Mouse (Mus musculus) MEL (cell line): ENCODE data around the gene Pigx. TPM values are rescaled to one million over a fixed set of nuclear protein-coding genes. Genes with fewer than 3 reads are reported as not detected.

Experiments
- DNase-seq: peaks from one replicate; pipeline ENCODE4 v3.0.0; 2011; ENCODE audit warnings: low read depth, low spot score
- H3K27ac ChIP-seq: 2 replicates; pipeline ENCODE4 v1.5.1; 2012; ENCODE audit warnings: low read depth, mild to moderate bottlenecking, control low read depth, low read length, moderate library complexity; ENCODE audit not compliant: control insufficient read depth
- H3K27me3 ChIP-seq, 2 experiments: fragments of 150-350 bp in 1 of 2; sonication (generic) in 1 of 2; 2 replicates each; pipeline ENCODE4 v1.6.1; 2012; ENCODE audit warnings: low read length in 2 of 2, mild to moderate bottlenecking in 2 of 2, improper control_type of control experiment in 1 of 2, moderate library complexity in 1 of 2; ENCODE audit not compliant: insufficient read depth in 2 of 2, control insufficient read depth in 1 of 2
- H3K36me3 ChIP-seq, 2 experiments: 2 replicates each; pipeline ENCODE4 v1.6.1; 2012 to 2014; ENCODE audit warnings: low read length in 2 of 2, improper control_type of control experiment in 1 of 2, inconsistent platforms in 1 of 2, mild to moderate bottlenecking in 1 of 2; ENCODE audit not compliant: insufficient read depth in 2 of 2, control insufficient read depth in 1 of 2
- H3K4me1 ChIP-seq, 2 experiments: fragments of 150-350 bp in 1 of 2; sonication (generic) in 1 of 2; 2 replicates each; pipeline ENCODE4 v1.6.1; 2012; ENCODE audit warnings: low read length in 2 of 2, improper control_type of control experiment in 1 of 2, mild to moderate bottlenecking in 1 of 2; ENCODE audit not compliant: insufficient read depth in 2 of 2, control insufficient read depth in 1 of 2
- H3K4me3 ChIP-seq, 2 experiments: fragments of 150-350 bp in 1 of 2; sonication (generic) in 1 of 2; 2 replicates each; pipeline ENCODE4 v1.5.1; 2012; ENCODE audit warnings: low read depth in 2 of 2, low read length in 2 of 2, mild to moderate bottlenecking in 2 of 2, moderate library complexity in 2 of 2, control low read depth in 1 of 2, improper control_type of control experiment in 1 of 2; ENCODE audit not compliant: control insufficient read depth in 1 of 2, insufficient read depth in 1 of 2
- H3K79me2 ChIP-seq: 2 replicates; pipeline ENCODE4 v1.6.1; 2012; ENCODE audit warnings: mild to moderate bottlenecking, low read length, moderate library complexity; ENCODE audit not compliant: control insufficient read depth, poor library complexity, insufficient read depth
- H3K9ac ChIP-seq: 2 replicates; pipeline ENCODE4 v1.6.1; 2012; ENCODE audit warnings: low read depth, mild to moderate bottlenecking, control low read depth, low read length, moderate library complexity; ENCODE audit not compliant: control insufficient read depth, poor library complexity, severe bottlenecking
- H3K9me3 ChIP-seq: fragments of 150-350 bp; sonication (generic); replicated peaks from 2 replicates; pipeline ENCODE4 v1.6.1; 2012; ENCODE audit warnings: mild to moderate bottlenecking, low read length, improper control_type of control experiment, moderate library complexity; ENCODE audit not compliant: insufficient read depth
- CHD2 ChIP-seq: IDR thresholded peaks from 2 replicates; pipeline ENCODE4 v1.6.1; 2011; ENCODE audit warnings: low read length, improper control_type of control experiment
- CTCF ChIP-seq, 3 experiments: IDR thresholded peaks in 2 of 3; conservative IDR thresholded peaks in 1 of 3; 2 replicates each; pipeline ENCODE4 v1.5.1; 2011 to 2012; ENCODE audit warnings: low read length in 3 of 3, low read depth in 2 of 3, mild to moderate bottlenecking in 2 of 3, improper control_type of control experiment in 1 of 3, inconsistent platforms in 1 of 3, mixed read lengths in 1 of 3, moderate library complexity in 1 of 3; ENCODE audit not compliant: control insufficient read depth in 1 of 3, insufficient read depth in 1 of 3, poor library complexity in 1 of 3, severe bottlenecking in 1 of 3
- GABPA ChIP-seq: IDR thresholded peaks from 2 replicates; pipeline ENCODE4 v1.6.1; 2012; ENCODE audit warnings: low read depth, mild to moderate bottlenecking, inconsistent platforms, low read length, improper control_type of control experiment, moderate library complexity
- GATA1 ChIP-seq: IDR thresholded peaks from 2 replicates; pipeline ENCODE4 v1.6.1; 2011; ENCODE audit warnings: low read depth, low read length, improper control_type of control experiment
- JUND ChIP-seq: IDR thresholded peaks from 2 replicates; pipeline ENCODE4 v1.6.1; 2011; ENCODE audit warnings: low read depth, mild to moderate bottlenecking, improper control_type of control experiment, low read length
- KAT2A ChIP-seq: conservative IDR thresholded peaks from 2 replicates; pipeline ENCODE4 v1.6.1; 2012; ENCODE audit warnings: low read depth, low read length, improper control_type of control experiment, inconsistent platforms
- MXI1 ChIP-seq: IDR thresholded peaks from 2 replicates; pipeline ENCODE4 v1.6.1; 2011; ENCODE audit warnings: mild to moderate bottlenecking, low read depth, low read length, improper control_type of control experiment
- MYC ChIP-seq: IDR thresholded peaks from 2 replicates; pipeline ENCODE4 v1.6.1; 2011; ENCODE audit warnings: low read depth, mild to moderate bottlenecking, low read length, improper control_type of control experiment, moderate library complexity
- NELFE ChIP-seq: IDR thresholded peaks from 2 replicates; pipeline ENCODE4 v1.6.1; 2011; ENCODE audit warnings: low read depth, low read length, improper control_type of control experiment
- NRF1 ChIP-seq: IDR thresholded peaks from 2 replicates; pipeline ENCODE4 v1.6.1; 2014; ENCODE audit warnings: low read depth, mild to moderate bottlenecking, inconsistent platforms, low read length, improper control_type of control experiment, moderate library complexity; ENCODE audit not compliant: poor library complexity, insufficient read depth, severe bottlenecking
- POLR2A ChIP-seq, 2 experiments: IDR thresholded peaks; 2 replicates each; pipeline ENCODE4 v1.6.1; 2011 to 2012; ENCODE audit warnings: low read length in 2 of 2, mild to moderate bottlenecking in 2 of 2, control low read depth in 1 of 2, improper control_type of control experiment in 1 of 2, low read depth in 1 of 2, moderate library complexity in 1 of 2; ENCODE audit not compliant: control insufficient read depth in 1 of 2, insufficient read depth in 1 of 2, poor library complexity in 1 of 2
- POLR2AphosphoS2 ChIP-seq: IDR thresholded peaks from 2 replicates; pipeline ENCODE4 v1.6.1; 2011; ENCODE audit warnings: low read length, improper control_type of control experiment
- USF2 ChIP-seq, 2 experiments: IDR thresholded peaks; 2 replicates each; pipeline ENCODE4 v1.6.1; 2011 to 2012; ENCODE audit warnings: improper control_type of control experiment in 2 of 2, low read length in 2 of 2, borderline replicate concordance in 1 of 2, inconsistent platforms in 1 of 2, low read depth in 1 of 2, mild to moderate bottlenecking in 1 of 2; ENCODE audit not compliant: insufficient read depth in 1 of 2
- ZC3H11A ChIP-seq: IDR thresholded peaks from 2 replicates; pipeline ENCODE4 v1.6.1; 2012; ENCODE audit warnings: low read depth, mild to moderate bottlenecking, inconsistent platforms, low read length, improper control_type of control experiment
- ZNF384 ChIP-seq: IDR thresholded peaks from 2 replicates; pipeline ENCODE4 v1.6.1; 2012; ENCODE audit warnings: low read depth, mild to moderate bottlenecking, inconsistent platforms, low read length, improper control_type of control experiment
- polyA plus RNA-seq, 2 experiments: library from polyadenylated mRNA; stranded (reverse) in 1 of 2; unstranded in 1 of 2; fragments of >175 nt in 1 of 2; fragments of >200 nt in 1 of 2; gene quantifications; 2 replicates each; pipeline versions ENCODE4 v1.2.1 to v1.2.4; 2012; ENCODE audit warnings: low replicate concordance in 2 of 2, low read depth in 1 of 2; ENCODE audit not compliant: insufficient read length in 2 of 2, insufficient read depth in 1 of 2, missing spikeins in 1 of 2
- total RNA-seq: library from RNA; depleted of rRNA; stranded (reverse); fragments of 300-350 nt; gene quantifications from 2 replicates; pipeline ENCODE4 v1.2.3, GENCODE M21; 2012

Pigx gene
- total and polyA plus RNA-seq, 3 experiments = 22.3 to 29.5 TPM; not detected in 1

GRCm38 (mm10) chr16:32125364-32125763 lies 25.8 kb upstream of the Pigx start:
- Histone ChIP-seq H3K9ac (no peak overlapping the region), H3K79me2 (no peaks in the 10 kb centered on the region; the same call in 1 of the 2 replicates), H3K4me1 (0 out of 4 replicates have a peak, but pooled peaks cover 0 to 3% of the 10 kb centered on the region in 2 experiments), H3K36me3 (peaks cover 0 to 2% of the 10 kb centered on the region in 2 experiments; a peak in 1 of 4 replicates), H3K27me3 (no peaks in the 10 kb centered on the region), H3K9me3 (no peaks in the 10 kb centered on the region), H3K27ac (no peak overlapping the region), H3K4me3 (no peak overlapping the region)
- DNase-seq = no peak
- no peak for TF ChIP-seq GATA1
- TF ChIP-seq KAT2A = no peak
- TF ChIP-seq MXI1 = no peak
- no peak for TF ChIP-seq CHD2
- no peak for TF ChIP-seq POLR2A (IDR thresholded peaks at IDR 0.05; ENCODE audit: control insufficient read depth in 1 of 2, insufficient read depth in 1 of 2, low read depth in 1 of 2, low read length in 2 of 2, poor library complexity in 1 of 2)
- no peak for TF ChIP-seq USF2 (IDR thresholded peaks at IDR 0.05; ENCODE audit: borderline replicate concordance in 1 of 2, insufficient read depth in 1 of 2, low read depth in 1 of 2, low read length in 2 of 2)
- TF ChIP-seq POLR2AphosphoS2 = no peak
- TF ChIP-seq CTCF (IDR thresholded peaks at IDR 0.05 in 2 of 3, conservative IDR thresholded peaks at IDR 0.05 in 1 of 3; ENCODE audit: control insufficient read depth in 1 of 3, insufficient read depth in 1 of 3, low read depth in 2 of 3, low read length in 3 of 3, poor library complexity in 1 of 3, severe bottlenecking in 1 of 3) = no peak
- no peak for TF ChIP-seq NELFE
- TF ChIP-seq GABPA = no peak
- no peak for TF ChIP-seq NRF1
- TF ChIP-seq ZNF384 = no peak

GRCm38 (mm10) chr16:32124444-32125335 lies 25.1 kb upstream of the Pigx start:
- Histone ChIP-seq H3K36me3 (peaks cover 0 to 2% of the 10 kb centered on the region in 2 experiments; a peak in 1 of 4 replicates), H3K79me2 (no peaks in the 10 kb centered on the region), H3K9me3 (no peaks in the 10 kb centered on the region), H3K27ac (no peak overlapping the region), H3K4me3 (no peak overlapping the region)
- no peak for DNase-seq
- TF ChIP-seq MYC (no peak), JUND (no peak), ZC3H11A (no peak)
- TF ChIP-seq, all 39 proteins: peak for 0
- no peaks in the 10 kb centered on the region for H3K27me3 ChIP-seq
- no peak overlapping the region for H3K9ac ChIP-seq
- 0 out of 4 replicates have a peak, but pooled peaks cover 0 to 3% of the 10 kb centered on the region in 2 experiments for H3K4me1 ChIP-seq
